Mouse (Mus musculus) G1E (cell line): ENCODE data around the gene Atp6v1e1. TPM values are rescaled to one million over a fixed set of nuclear protein-coding genes. Genes with fewer than 3 reads are reported as not detected.

ENCODE experiments used
- ATAC-seq: 2 replicates; pipeline ENCODE4 v1.8.0; 2016; ENCODE audit warnings: mild to moderate bottlenecking; ENCODE audit not compliant: insufficient number of reproducible peaks, poor library complexity, low FRiP score, severe bottlenecking; ENCODE audit errors: extremely low read depth
- DNase-seq: peaks from one replicate; pipeline ENCODE4 v3.0.0; 2012; ENCODE audit warnings: low spot score
- H3K27me3 ChIP-seq: 2 replicates; pipeline ENCODE4 v1.6.1; 2012; ENCODE audit warnings: mild to moderate bottlenecking, low read length, inconsistent platforms; ENCODE audit not compliant: insufficient read depth
- H3K36me3 ChIP-seq: replicated peaks from 2 replicates; pipeline ENCODE3; 2012; ENCODE audit warnings: mild to moderate bottlenecking, inconsistent platforms
- H3K4me1 ChIP-seq: 2 replicates; pipeline ENCODE4 v1.6.1; 2012; ENCODE audit warnings: low read depth, low read length, inconsistent platforms, mixed read lengths; ENCODE audit not compliant: insufficient read depth
- H3K4me3 ChIP-seq: 2 replicates; pipeline ENCODE4 v1.5.1; 2012; ENCODE audit warnings: low read depth, mild to moderate bottlenecking, inconsistent platforms, low read length, moderate library complexity, mixed read lengths
- H3K9me3 ChIP-seq: replicated peaks from 2 replicates; pipeline ENCODE4 v1.6.1; 2012; ENCODE audit warnings: inconsistent platforms
- CTCF ChIP-seq: IDR thresholded peaks from 2 replicates; pipeline ENCODE4 v1.5.1; 2012; ENCODE audit warnings: low read depth, low read length, inconsistent platforms, mixed read lengths
- GATA1 ChIP-seq: IDR thresholded peaks from 2 replicates; pipeline ENCODE4 v1.6.1; 2012; ENCODE audit warnings: borderline replicate concordance, low read length, inconsistent platforms, mixed read lengths
- GATA2 ChIP-seq: IDR thresholded peaks from 2 replicates; pipeline ENCODE4 v1.6.1; 2012; ENCODE audit warnings: low read depth, low read length, inconsistent platforms, borderline replicate concordance
- POLR2AphosphoS5 ChIP-seq: IDR thresholded peaks from 2 replicates; pipeline ENCODE4 v1.6.1; 2012; ENCODE audit warnings: low read depth, low read length, inconsistent platforms; ENCODE audit not compliant: insufficient replicate concordance
- TAL1 ChIP-seq: conservative IDR thresholded peaks from 2 replicates; pipeline ENCODE4 v1.6.1; 2012; ENCODE audit warnings: low read depth, low read length, inconsistent platforms, mixed read lengths
- polyA plus RNA-seq: library from polyadenylated mRNA; stranded (reverse); fragments of >175 nt; gene quantifications from 2 replicates; pipeline ENCODE4 v1.2.3, GENCODE M21; 2012
- total RNA-seq, 2 experiments: library from RNA; stranded (forward) in 1 of 2; stranded (reverse) in 1 of 2; fragments of 200-1000 nt in 1 of 2; fragments of >200 nt in 1 of 2; fragmentation: Nextera tagmentation in 1 of 2; gene quantifications; 2 replicates each; pipeline ENCODE4 v1.2.3; 2014 to 2017

Atp6v1e1 gene
- total and polyA plus RNA-seq, 3 experiments, result 50.0 to 247 (median 124) TPM

- TF ChIP-seq GATA2 (no peak), CTCF (no peak), GATA1 (no peak), TAL1 (no peak), POLR2AphosphoS5 (no peak)
- H3K9me3 ChIP-seq, result no peaks in the 10 kb centered on the region
- ATAC-seq, result no peak
- H3K4me1 ChIP-seq, result peaks cover 70% of the 10 kb centered on the region
- DNase-seq, result no peak
- H3K4me3 ChIP-seq, result no peak overlapping the region
- peaks cover 98% of the 10 kb centered on the region for H3K36me3 ChIP-seq
- no peaks in the 10 kb centered on the region for H3K27me3 ChIP-seq
These were observed 29.6 kb downstream of the Atp6v1e1 start for GRCm38 (mm10) chr6:120792947-120793346.

GRCm38 (mm10) chr6:120790717-120791116 lies 31.9 kb downstream of the Atp6v1e1 start:
- H3K4me1 ChIP-seq, result peaks cover 55% of the 10 kb centered on the region
- H3K27me3 ChIP-seq, result no peaks in the 10 kb centered on the region

DNA sequence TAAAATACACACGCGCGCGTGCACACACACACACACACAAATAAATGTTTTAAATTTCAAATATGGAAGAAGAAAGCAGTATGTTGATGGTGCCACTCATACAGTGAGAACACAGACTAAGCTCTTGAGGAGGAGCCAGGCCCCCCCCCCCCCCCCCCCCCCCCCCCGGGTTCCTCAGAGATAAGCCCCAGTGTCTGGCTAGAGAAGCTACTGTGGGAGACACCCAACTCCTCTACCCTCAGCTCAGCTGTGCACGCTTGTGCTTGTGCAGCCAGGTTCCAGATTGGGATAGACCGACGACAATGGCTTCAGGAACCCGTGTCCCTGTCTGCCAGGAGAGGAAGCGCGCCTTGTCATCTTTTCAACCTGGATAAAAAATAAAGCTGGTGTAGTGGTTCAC lies 32.4 kb downstream of the Atp6v1e1 start:
- Histone ChIP-seq H3K36me3 (peaks cover 89% of the 10 kb centered on the region), H3K4me3 (no peak overlapping the region), H3K27me3 (no peaks in the 10 kb centered on the region), H3K9me3 (no peaks in the 10 kb centered on the region), H3K4me1 (peaks cover 52% of the 10 kb centered on the region)
- ATAC-seq (no peak), DNase-seq (no peak)
- TF ChIP-seq CTCF, result no peak
- TF ChIP-seq POLR2AphosphoS5, result no peak
- no peak for TF ChIP-seq GATA2

More at GRCm38 (mm10) chr6:120790717-120791116, 31.9 kb downstream of the Atp6v1e1 start:
- Histone ChIP-seq H3K4me3 (no peak overlapping the region), H3K36me3 (peaks cover 89% of the 10 kb centered on the region), H3K9me3 (no peaks in the 10 kb centered on the region)
- TF ChIP-seq CTCF (no peak), GATA2 (no peak), GATA1 (no peak), POLR2AphosphoS5 (no peak), TAL1 (no peak)
- no peak for DNase-seq
- no peak for ATAC-seq

GRCm38 (mm10) chr6:120788904-120789303 lies 33.7 kb downstream of the Atp6v1e1 start:
- Histone ChIP-seq H3K4me1 (peaks cover 43% of the 10 kb centered on the region), H3K9me3 (no peaks in the 10 kb centered on the region), H3K4me3 (no peak overlapping the region), H3K27me3 (no peaks in the 10 kb centered on the region), H3K36me3 (peaks cover 80% of the 10 kb centered on the region)
- ATAC-seq (no peak), DNase-seq (no peak)
- TF ChIP-seq POLR2AphosphoS5, result no peak
- TF ChIP-seq TAL1, result no peak
- no peak for TF ChIP-seq GATA2
- no peak for TF ChIP-seq GATA1
- TF ChIP-seq CTCF, result no peak

GRCm38 (mm10) chr6:120788068-120788607 lies 34.5 kb downstream of the Atp6v1e1 start:
- DNase-seq (no peak), ATAC-seq (no peak)
- Histone ChIP-seq H3K4me1 (peaks cover 39% of the 10 kb centered on the region), H3K27me3 (no peaks in the 10 kb centered on the region), H3K9me3 (no peaks in the 10 kb centered on the region), H3K36me3 (peaks cover 72% of the 10 kb centered on the region), H3K4me3 (no peak overlapping the region)
- TF ChIP-seq CTCF, result no peak
- TF ChIP-seq GATA1, result no peak
- TF ChIP-seq GATA2, result no peak
- TF ChIP-seq POLR2AphosphoS5, result no peak
- no peak for TF ChIP-seq TAL1

DNA sequence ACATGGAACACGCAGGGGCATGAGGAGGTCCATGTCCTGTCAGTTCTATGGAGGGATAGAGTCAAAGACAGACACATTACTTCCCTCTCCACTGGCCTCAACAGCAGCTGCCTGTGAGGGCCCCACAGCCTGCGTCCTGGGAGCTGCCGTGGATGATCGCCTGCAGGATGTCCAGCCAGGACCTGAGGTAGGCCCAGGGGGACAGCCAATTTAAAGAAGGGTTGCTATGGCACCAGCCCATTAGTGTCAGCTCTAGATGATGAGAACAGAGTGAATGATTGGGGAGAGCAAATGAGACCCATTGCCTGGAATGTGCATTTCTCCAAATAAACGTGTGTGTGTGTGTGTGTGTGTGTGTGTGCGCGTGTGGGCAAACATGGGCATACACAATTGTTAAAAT lies 38.2 kb downstream of the Atp6v1e1 start:
- H3K27me3 ChIP-seq, result no peaks in the 10 kb centered on the region
- TF ChIP-seq GATA2 (no peak), POLR2AphosphoS5 (no peak), CTCF (no peak), TAL1 (no peak), GATA1 (no peak)
- peaks cover 36% of the 10 kb centered on the region for H3K36me3 ChIP-seq
- H3K9me3 ChIP-seq, result no peaks in the 10 kb centered on the region
- no peak overlapping the region for H3K4me3 ChIP-seq
- DNase-seq, result no peak
- no peak for ATAC-seq
- H3K4me1 ChIP-seq, result peaks cover 15% of the 10 kb centered on the region

GRCm38 (mm10) chr6:120782948-120783347 lies 39.6 kb downstream of the Atp6v1e1 start:
- Histone ChIP-seq H3K36me3 (peaks cover 23% of the 10 kb centered on the region), H3K4me3 (no peak overlapping the region), H3K27me3 (no peaks in the 10 kb centered on the region), H3K4me1 (peaks cover 8% of the 10 kb centered on the region; the same call in 1 of the 2 replicates), H3K9me3 (no peaks in the 10 kb centered on the region)
- no peak for DNase-seq
- TF ChIP-seq GATA2 (no peak), POLR2AphosphoS5 (no peak), GATA1 (no peak), TAL1 (no peak), CTCF (no peak)
- ATAC-seq, result no peak
